8 mouse cellular contexts compared by ENCODE assay signal in the genomic region with DNA sequence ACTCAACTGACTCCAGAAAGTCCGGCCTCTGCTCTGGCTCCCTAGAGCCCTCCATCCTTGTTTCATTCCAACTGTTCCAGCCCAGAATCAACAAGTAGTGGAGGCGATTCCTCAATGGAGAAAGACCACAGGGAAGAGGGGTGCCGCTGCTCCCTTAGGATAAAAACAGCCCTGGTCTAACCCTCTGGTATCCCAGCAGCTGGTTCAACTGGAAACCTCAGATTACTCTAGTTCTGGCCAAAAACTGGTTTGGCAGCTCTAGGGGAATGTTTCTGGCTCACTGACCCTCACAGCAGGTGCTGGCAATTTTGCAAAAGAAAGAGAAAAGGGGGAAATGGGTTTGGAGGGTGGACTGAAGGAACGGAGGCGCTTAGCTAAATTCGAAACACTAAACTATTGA. TPM values are rescaled to one million over a fixed set of nuclear protein-coding genes. Genes with fewer than 3 reads are reported as not detected.
DNase-seq lines count a peak whose midpoint lies in the region; ATAC-seq and TF ChIP-seq lines count a peak whose summit lies in the region.

No protein-coding gene starts in this region.

- no peaks in the 10 kb centered on the region for H3K27me3 ChIP-seq in lung, embryonic 16.5 days (ENCODE audit: control insufficient read depth, insufficient read depth, low read depth, low read length)
- H3K27me3 ChIP-seq in embryonic facial prominence, embryonic 10.5 days (replicated peaks; ENCODE audit: low read depth, poor library complexity, severe bottlenecking) = no peaks in the 10 kb centered on the region
- H3K27me3 ChIP-seq in heart, embryonic 12.5 days (replicated peaks) = 0 out of 2 replicates have a peak, but pooled peaks cover 3% of the 10 kb centered on the region
- H3K27me3 ChIP-seq in limb, embryonic 10.5 days (ENCODE audit: low read depth, poor library complexity, severe bottlenecking) = no peaks in the 10 kb centered on the region

- H3K9ac ChIP-seq in lung, embryonic 16.5 days (ENCODE audit: low read length) = peak overlapping the region; percentile 89
- H3K9ac ChIP-seq in heart, embryonic 12.5 days = peak overlapping the region; percentile 86

- H3K4me3 ChIP-seq in lung, embryonic 16.5 days (ENCODE audit: low read length) = peak overlapping the region; percentile 83
- H3K4me3 ChIP-seq in embryonic facial prominence, embryonic 10.5 days = peak overlapping the region; percentile 94
- H3K4me3 ChIP-seq in heart, embryonic 12.5 days = peak overlapping the region; percentile 80
- peak overlapping the region; percentile 90 for H3K4me3 ChIP-seq in limb, embryonic 10.5 days
- H3K4me3 ChIP-seq in olfactory bulb, adult 2 months (ENCODE audit: insufficient read depth, low read depth, low read length) = peak overlapping the region; percentile 74

- H3K4me2 ChIP-seq in lung, embryonic 16.5 days (ENCODE audit: low read depth, low read length) = peak overlapping the region; percentile 72
- H3K4me2 ChIP-seq in heart, embryonic 12.5 days = peak overlapping the region; percentile 83

- TF ChIP-seq CTCF in olfactory bulb, adult 2 months (IDR thresholded peaks at IDR 0.05; ENCODE audit: insufficient read depth, low read depth, low read length) = no peak

- H3K27ac ChIP-seq in lung, embryonic 16.5 days (ENCODE audit: low read length) = peak overlapping the region; percentile 87
- H3K27ac ChIP-seq in embryonic facial prominence, embryonic 10.5 days (replicated peaks) = peak overlapping the region; percentile 96
- H3K27ac ChIP-seq in heart, embryonic 12.5 days (ENCODE audit: poor library complexity, severe bottlenecking) = no peak overlapping the region
- peak overlapping the region; percentile 97 for H3K27ac ChIP-seq in limb, embryonic 10.5 days
- no peak overlapping the region for H3K27ac ChIP-seq in olfactory bulb, adult 2 months (ENCODE audit: insufficient read depth, low read depth, low read length)

- peaks cover 8% of the 10 kb centered on the region; the same call in 1 of the 2 replicates for H3K4me1 ChIP-seq in lung, embryonic 16.5 days (replicated peaks; ENCODE audit: control insufficient read depth, insufficient read depth, low read length)
- H3K4me1 ChIP-seq in embryonic facial prominence, embryonic 10.5 days = peaks cover 23% of the 10 kb centered on the region
- peaks cover 10% of the 10 kb centered on the region for H3K4me1 ChIP-seq in heart, embryonic 12.5 days (replicated peaks)
- peaks cover 22% of the 10 kb centered on the region for H3K4me1 ChIP-seq in limb, embryonic 10.5 days
- peaks cover 3% of the 10 kb centered on the region for H3K4me1 ChIP-seq in olfactory bulb, adult 2 months (ENCODE audit: control insufficient read depth, insufficient read depth, low read length)

- WGBS in lung, embryonic 16.5 days = 1% methylated on average over 6 of the region's 6 CpGs
- WGBS in embryonic facial prominence, embryonic 10.5 days = 0% methylated on average over 6 of the region's 6 CpGs
- WGBS in heart, embryonic 12.5 days = under 1% methylated on average over 6 of the region's 6 CpGs
- 2% methylated on average over 6 of the region's 6 CpGs for WGBS in limb, embryonic 10.5 days
- WGBS in olfactory bulb, adult 2 months = under 1% methylated on average over 6 of the region's 6 CpGs

- no peak for DNase-seq in lung, postnatal 14 days
- no peak for DNase-seq in embryonic facial prominence, embryonic 10.5 days (ENCODE audit: low spot score)
- DNase-seq in limb, embryonic 10.5 days (ENCODE audit: low spot score) = no peak
- DNase-seq in spleen, adult 12 weeks (ENCODE audit: low spot score) = no peak

- H3K36me3 ChIP-seq in lung, embryonic 16.5 days (ENCODE audit: control insufficient read depth, insufficient read depth, low read length) = no peaks in the 10 kb centered on the region
- H3K36me3 ChIP-seq in embryonic facial prominence, embryonic 10.5 days (replicated peaks) = peaks cover 13% of the 10 kb centered on the region
- H3K36me3 ChIP-seq in heart, embryonic 12.5 days = peaks cover 11% of the 10 kb centered on the region
- H3K36me3 ChIP-seq in limb, embryonic 10.5 days = peaks cover 24% of the 10 kb centered on the region

- peak; percentile 48; the same call in 1 of the 2 replicates for ATAC-seq in lung, embryonic 16.5 days (ENCODE audit: low read depth)
- no peak for ATAC-seq in heart, embryonic 12.5 days (ENCODE audit: insufficient number of reproducible peaks, low FRiP score)
- ATAC-seq in erythroid progenitor cell, adult 5-6 weeks (replicated peaks; ENCODE audit: low FRiP score, poor library complexity, severe bottlenecking) = no peak

- H3K9me3 ChIP-seq in lung, embryonic 16.5 days (ENCODE audit: control insufficient read depth, low read length) = no peaks in the 10 kb centered on the region
- no peaks in the 10 kb centered on the region for H3K9me3 ChIP-seq in embryonic facial prominence, embryonic 10.5 days
- H3K9me3 ChIP-seq in heart, embryonic 12.5 days (replicated peaks) = no peaks in the 10 kb centered on the region
- no peaks in the 10 kb centered on the region for H3K9me3 ChIP-seq in limb, embryonic 10.5 days (replicated peaks)

- TF ChIP-seq POLR2A in olfactory bulb, adult 2 months (IDR thresholded peaks at IDR 0.05; ENCODE audit: insufficient read depth, low read depth, low read length) = no peak

RNA-seq across cellular contexts. Expression of a gene that starts 0.4 kb away (rescaled TPM):
- 19.6 and 20.9 TPM in 2 replicates for polyA plus RNA-seq in lung, embryonic 16.5 days (2015; fragmentation: Nextera tagmentation; extraction: Ambion mirVana)
- 31.0 and 35.8 TPM in 2 replicates for polyA plus RNA-seq in embryonic facial prominence, embryonic 10.5 days (2016; fragmentation: Nextera tagmentation; extraction: Ambion mirVana)
- 19.0 and 20.6 TPM in 2 replicates for polyA plus RNA-seq in heart, embryonic 12.5 days (2016; fragmentation: Nextera tagmentation; extraction: Ambion mirVana)
- 32.2 and 37.1 TPM in 2 replicates for polyA plus RNA-seq in limb, embryonic 10.5 days (2016; fragmentation: Nextera tagmentation; extraction: Ambion mirVana)
- not detected in 2 replicates for polyA plus RNA-seq in olfactory bulb, adult 2 months (2012; ENCODE audit: insufficient read depth, insufficient read length, low replicate concordance, missing spikeins)
- 13.0 TPM in 1 of 2 replicates, not detected in the other for total RNA-seq in erythroid progenitor cell, adult 5-6 weeks (2015; ENCODE audit: low replicate concordance)
- total RNA-seq in erythroid progenitor cell, adult 5-6 weeks (2017; ENCODE audit: low replicate concordance) = 2.8 TPM in 1 of 2 replicates, not detected in the other

Comparison
In these comparisons a context has a peak if more than half of its experiments do, and no peak if none do; other contexts are left out.
1. H3K27ac ChIP-seq: peak in lung, embryonic 16.5 days (single experiment), embryonic facial prominence, embryonic 10.5 days (single experiment) and limb, embryonic 10.5 days (single experiment); none in heart, embryonic 12.5 days (single experiment) and olfactory bulb, adult 2 months (single experiment).
2. Peak in every context shown above with its lines, with median percentiles within 50 percentile points of each other: H3K4me3 ChIP-seq.